Mouse (Mus musculus) splenic B cell, adult 2 months (primary cell): Measurements from ENCODE around the gene Upf3a.
"Not testable (repeated sequence)": the region's sequence is repeated elsewhere in the genome, so short reads cannot be mapped to it uniquely, and the experiment has no call there.

Experiments
- DNase-seq: peaks from one replicate; pipeline ENCODE4 v3.0.0-alpha.2; 2011; ENCODE audit warnings: low read depth, low spot score
- H3K27me3 ChIP-seq: 2 replicates; pipeline ENCODE4 v1.6.1; 2012; ENCODE audit warnings: mild to moderate bottlenecking, low read length, moderate library complexity, mixed read lengths; ENCODE audit not compliant: control insufficient read depth, poor library complexity, insufficient read depth, severe bottlenecking
- H3K36me3 ChIP-seq: 2 replicates; pipeline ENCODE4 v1.6.1; 2012; ENCODE audit warnings: mild to moderate bottlenecking, low read length, moderate library complexity, mixed read lengths; ENCODE audit not compliant: control insufficient read depth, poor library complexity, insufficient read depth, severe bottlenecking

The Upf3a gene

GRCm38 (mm10) chr8:13785250-13785763, at the start of gene Upf3a:
Gene Upf3a, plus strand, starts transcription at chr8:13785615.
- Histone ChIP-seq H3K27me3 (no peaks in the 10 kb centered on the region), H3K36me3 (0 out of 2 replicates have a peak, but pooled peaks cover 3% of the 10 kb centered on the region)
- DNase-seq = peak; percentile 96

GRCm38 (mm10) chr8:13740323-13740770, 45.1 kb upstream of the Upf3a start:
- no peaks in the 10 kb centered on the region for H3K27me3 ChIP-seq
- H3K36me3 ChIP-seq = no peaks in the 10 kb centered on the region
- DNase-seq = no peak

GRCm38 (mm10) chr8:13740817-13741613, 44.4 kb upstream of the Upf3a start:
- no peaks in the 10 kb centered on the region for H3K27me3 ChIP-seq
- H3K36me3 ChIP-seq = no peaks in the 10 kb centered on the region
- DNase-seq = no peak

- H3K27me3 ChIP-seq, H3K36me3 ChIP-seq, DNase-seq: not testable (repeated sequence)
These were observed 39.2 kb upstream of the Upf3a start for GRCm38 (mm10) chr8:13746212-13746611.

GRCm38 (mm10) chr8:13747626-13748025, 37.8 kb upstream of the Upf3a start:
- H3K27me3 ChIP-seq = no peaks in the 10 kb centered on the region
- no peak for DNase-seq
- H3K36me3 ChIP-seq = no peaks in the 10 kb centered on the region

GRCm38 (mm10) chr8:13753680-13754079, 31.7 kb upstream of the Upf3a start:
- peak; percentile 87 for DNase-seq
- Histone ChIP-seq H3K27me3 (no peaks in the 10 kb centered on the region), H3K36me3 (no peaks in the 10 kb centered on the region)

GRCm38 (mm10) chr8:13756480-13756879, 28.9 kb upstream of the Upf3a start:
- no peak for DNase-seq
- Histone ChIP-seq H3K27me3 (no peaks in the 10 kb centered on the region), H3K36me3 (peaks cover 7% of the 10 kb centered on the region; the same call in 1 of the 2 replicates)

GRCm38 (mm10) chr8:13756982-13757804, 28.2 kb upstream of the Upf3a start, which contains the start of gene Cdc16:
Gene Cdc16, plus strand, starts transcription at chr8:13757676.
- peaks cover 7% of the 10 kb centered on the region; the same call in 1 of the 2 replicates for H3K36me3 ChIP-seq
- no peaks in the 10 kb centered on the region for H3K27me3 ChIP-seq
- peak; percentile 85 for DNase-seq

- peak; percentile 74 for DNase-seq
- Histone ChIP-seq H3K36me3 (peaks cover 11% of the 10 kb centered on the region; the same call in 1 of the 2 replicates), H3K27me3 (no peaks in the 10 kb centered on the region)
These were observed 27.3 kb upstream of the Upf3a start for GRCm38 (mm10) chr8:13757805-13758727.

GRCm38 (mm10) chr8:13769206-13769605, 16.2 kb upstream of the Upf3a start:
- Histone ChIP-seq H3K27me3 (no peaks in the 10 kb centered on the region), H3K36me3 (peaks cover 19% of the 10 kb centered on the region)
- no peak for DNase-seq

GRCm38 (mm10) chr8:13780536-13780935, 4.9 kb upstream of the Upf3a start:
- Histone ChIP-seq H3K27me3 (no peaks in the 10 kb centered on the region), H3K36me3 (peaks cover 8% of the 10 kb centered on the region; the same call in 1 of the 2 replicates)
- DNase-seq = no peak

- peak; percentile 99 for DNase-seq
- no peaks in the 10 kb centered on the region for H3K27me3 ChIP-seq
- 0 out of 2 replicates have a peak, but pooled peaks cover 3% of the 10 kb centered on the region for H3K36me3 ChIP-seq
These were observed 417 bp downstream of the Upf3a start for GRCm38 (mm10) chr8:13785764-13786299.

- H3K27me3 ChIP-seq = no peaks in the 10 kb centered on the region
- no peak for DNase-seq
- peaks cover 3% of the 10 kb centered on the region; the same call in 1 of the 2 replicates for H3K36me3 ChIP-seq
These were observed 4.2 kb downstream of the Upf3a start for GRCm38 (mm10) chr8:13789606-13790005.
